Mouse (Mus musculus): ENCODE measurements at regions not wholly inside any gene's neighbourhood (a gene's known extent, or its start where the extent isn't known, plus 50 kb on each side); places are given as distances from the start of the nearest gene placed in this dataset.

DNA sequence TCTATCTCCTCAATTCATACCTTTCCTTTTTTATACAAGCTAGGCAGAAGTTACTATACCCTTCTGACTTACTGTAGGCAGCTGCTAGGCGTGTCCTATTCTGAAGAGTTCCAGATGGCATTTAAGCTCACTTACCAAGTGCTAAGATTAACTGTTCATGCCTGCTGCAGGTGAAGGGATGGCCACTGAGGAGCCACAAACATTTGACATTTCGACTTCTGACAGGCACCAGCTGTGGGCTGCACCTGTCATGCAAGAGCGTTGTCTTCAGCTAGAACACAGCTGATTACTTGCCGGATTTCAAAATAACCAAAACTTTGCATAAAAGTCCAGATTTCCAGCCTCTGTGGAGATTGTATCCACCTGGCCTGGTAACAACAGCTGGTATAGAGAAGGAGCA, 419.7 kb downstream of the Zfp619 start:
- Histone ChIP-seq H3K9me3 (ENCODE audit: control insufficient read depth, low read length) (no peaks in the 10 kb centered on the region), H3K4me3 (ENCODE audit: low read depth, low read length) (no peak overlapping the region), H3K27ac (ENCODE audit: low read depth, low read length) (no peak overlapping the region), H3K4me2 (ENCODE audit: low read depth, low read length, severe bottlenecking) (no peak overlapping the region), H3K36me3 (ENCODE audit: control insufficient read depth, insufficient read depth, low read length) (no peaks in the 10 kb centered on the region), H3K4me1 (replicated peaks; ENCODE audit: control insufficient read depth, insufficient read depth, low read length) (no peaks in the 10 kb centered on the region), H3K9ac (ENCODE audit: low read length) (no peak overlapping the region), H3K27me3 (ENCODE audit: control insufficient read depth, insufficient read depth, low read length) (no peaks in the 10 kb centered on the region)
- WGBS = 84% methylated on average over 4 of the region's 4 CpGs
- no peak for DNase-seq (ENCODE audit: low spot score)
- no peak for ATAC-seq (replicated peaks; ENCODE audit: low FRiP score)

DNA sequence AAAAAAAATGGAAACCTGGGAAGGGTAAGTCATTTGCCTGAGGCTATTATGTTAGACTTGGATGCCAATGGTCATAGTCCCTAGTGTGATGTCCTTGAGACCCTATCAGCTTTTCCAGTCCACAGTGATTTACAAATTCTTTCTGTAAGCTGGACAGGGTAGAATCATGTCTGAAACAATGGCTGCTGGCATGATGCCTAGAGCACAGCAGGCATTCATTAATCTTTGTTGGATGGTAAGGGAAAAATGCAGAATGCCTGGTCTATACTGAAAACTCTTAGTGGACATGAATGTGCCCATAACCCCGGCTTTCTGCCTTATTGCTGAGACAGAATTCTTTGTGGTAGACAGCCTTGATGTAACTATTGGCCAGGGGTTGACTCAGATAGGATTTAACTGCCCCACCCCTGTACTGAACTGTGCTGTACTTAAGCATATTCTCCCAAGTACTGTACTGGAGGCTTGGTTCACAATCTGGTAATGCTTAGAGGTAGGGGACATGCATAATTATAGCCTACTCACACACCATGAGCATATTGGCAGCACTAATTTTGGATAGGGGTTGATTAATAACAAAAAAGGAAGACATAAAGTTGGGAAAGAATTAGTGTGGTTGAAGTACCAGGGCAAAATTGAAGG, 424.8 kb downstream of the Zfp619 start:
- no peaks in the 10 kb centered on the region for H3K4me1 ChIP-seq (replicated peaks; ENCODE audit: control insufficient read depth, insufficient read depth, low read length)
- H3K4me3 ChIP-seq (ENCODE audit: low read depth, low read length) = no peak overlapping the region
- 54% methylated on average over 1 of the region's 1 CpGs for WGBS
- DNase-seq (ENCODE audit: low spot score) (no peak), ATAC-seq (replicated peaks; ENCODE audit: low FRiP score) (no peak)
- no peak overlapping the region for H3K27ac ChIP-seq (ENCODE audit: low read depth, low read length)
- H3K4me2 ChIP-seq (ENCODE audit: low read depth, low read length, severe bottlenecking) = no peak overlapping the region
- no peaks in the 10 kb centered on the region for H3K9me3 ChIP-seq (ENCODE audit: control insufficient read depth, low read length)
- no peaks in the 10 kb centered on the region for H3K27me3 ChIP-seq (ENCODE audit: control insufficient read depth, insufficient read depth, low read length)
- H3K36me3 ChIP-seq (ENCODE audit: control insufficient read depth, insufficient read depth, low read length) = no peaks in the 10 kb centered on the region
- H3K9ac ChIP-seq (ENCODE audit: low read length) = no peak overlapping the region

DNA sequence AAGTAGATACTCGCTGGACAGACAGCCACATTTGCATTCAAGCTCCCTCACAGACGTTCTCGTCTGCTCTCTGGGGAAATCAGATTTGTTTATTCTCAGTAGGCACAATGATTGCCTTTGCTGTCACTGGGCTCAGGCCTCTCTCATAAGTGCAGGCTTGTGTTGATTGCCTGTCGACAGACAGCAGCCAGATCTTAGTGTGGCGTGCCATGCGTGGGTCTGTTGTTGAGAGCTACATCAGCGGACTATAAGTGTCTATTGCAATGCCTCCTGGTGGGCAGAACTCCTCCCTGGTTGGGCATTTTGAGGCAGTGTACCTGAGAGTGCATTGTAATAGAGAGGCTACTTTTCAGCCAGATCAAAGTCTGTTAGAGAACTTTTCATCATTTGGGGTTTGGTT, 436.5 kb downstream of the Zfp619 start:
- Histone ChIP-seq H3K4me2 (ENCODE audit: low read depth, low read length, severe bottlenecking) (no peak overlapping the region), H3K4me1 (replicated peaks; ENCODE audit: control insufficient read depth, insufficient read depth, low read length) (no peaks in the 10 kb centered on the region), H3K27me3 (ENCODE audit: control insufficient read depth, insufficient read depth, low read length) (no peaks in the 10 kb centered on the region), H3K36me3 (ENCODE audit: control insufficient read depth, insufficient read depth, low read length) (no peaks in the 10 kb centered on the region), H3K9ac (ENCODE audit: low read length) (no peak overlapping the region), H3K4me3 (ENCODE audit: low read depth, low read length) (no peak overlapping the region), H3K27ac (ENCODE audit: low read depth, low read length) (no peak overlapping the region), H3K9me3 (ENCODE audit: control insufficient read depth, low read length) (no peaks in the 10 kb centered on the region)
- 77% methylated on average over 7 of the region's 7 CpGs for WGBS
- DNase-seq (ENCODE audit: low spot score) (no peak), ATAC-seq (replicated peaks; ENCODE audit: low FRiP score) (no peak)

DNA sequence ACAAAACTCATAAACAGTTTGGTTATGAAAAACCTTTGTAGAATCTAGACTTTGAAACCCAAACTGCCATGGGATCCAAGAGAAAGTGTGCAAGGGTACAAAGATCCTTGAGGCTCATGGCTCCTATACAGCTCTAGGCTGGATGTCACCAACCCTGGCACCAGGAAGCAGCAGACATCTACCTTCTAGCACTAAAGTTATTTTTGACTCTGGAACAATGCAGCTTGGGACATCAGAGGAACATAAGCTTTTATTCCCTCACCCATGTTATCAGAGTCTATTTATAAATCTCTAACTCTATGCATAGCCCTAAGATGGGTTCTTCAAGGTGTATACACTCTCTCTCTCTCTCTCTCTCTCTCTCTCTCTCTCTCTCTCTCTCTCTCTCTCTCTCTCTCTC, 437.4 kb downstream of the Zfp619 start:
- Histone ChIP-seq H3K4me2 (ENCODE audit: low read depth, low read length, severe bottlenecking) (no peak overlapping the region), H3K9me3 (ENCODE audit: control insufficient read depth, low read length) (no peaks in the 10 kb centered on the region), H3K4me1 (replicated peaks; ENCODE audit: control insufficient read depth, insufficient read depth, low read length) (no peaks in the 10 kb centered on the region), H3K4me3 (ENCODE audit: low read depth, low read length) (no peak overlapping the region), H3K27me3 (ENCODE audit: control insufficient read depth, insufficient read depth, low read length) (no peaks in the 10 kb centered on the region), H3K9ac (ENCODE audit: low read length) (no peak overlapping the region), H3K27ac (ENCODE audit: low read depth, low read length) (no peak overlapping the region), H3K36me3 (ENCODE audit: control insufficient read depth, insufficient read depth, low read length) (no peaks in the 10 kb centered on the region)
- DNase-seq (ENCODE audit: low spot score) = no peak
- ATAC-seq (replicated peaks; ENCODE audit: low FRiP score) = no peak

DNA sequence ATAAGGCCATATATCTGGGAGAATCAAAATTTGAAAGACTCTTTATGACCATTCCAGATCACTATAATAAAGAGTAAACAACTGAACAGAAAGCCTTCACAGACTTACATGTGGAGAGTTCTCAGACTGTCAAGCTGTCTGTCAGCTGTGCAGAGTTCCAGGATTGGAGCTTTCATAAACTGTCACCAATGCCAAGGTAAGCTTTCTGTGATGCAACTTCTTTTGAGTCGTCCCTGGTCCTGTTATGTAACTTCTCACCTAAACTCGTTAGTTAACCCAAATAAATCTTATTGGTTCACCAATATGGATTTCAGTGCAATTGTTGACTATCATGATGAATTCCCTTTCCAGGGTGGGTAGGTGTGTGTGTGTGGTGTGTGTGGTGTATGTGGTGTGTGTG, 460.6 kb downstream of the Zfp619 start:
- H3K4me1 ChIP-seq (replicated peaks; ENCODE audit: control insufficient read depth, insufficient read depth, low read length) = no peaks in the 10 kb centered on the region
- no peak overlapping the region for H3K27ac ChIP-seq (ENCODE audit: low read depth, low read length)
- no peaks in the 10 kb centered on the region for H3K27me3 ChIP-seq (ENCODE audit: control insufficient read depth, insufficient read depth, low read length)
- ATAC-seq (replicated peaks; ENCODE audit: low FRiP score) (no peak), DNase-seq (ENCODE audit: low spot score) (no peak)
- 79% methylated on average over 2 of the region's 2 CpGs for WGBS
- no peak overlapping the region for H3K4me2 ChIP-seq (ENCODE audit: low read depth, low read length, severe bottlenecking)
- H3K4me3 ChIP-seq (ENCODE audit: low read depth, low read length) = no peak overlapping the region
- no peaks in the 10 kb centered on the region for H3K9me3 ChIP-seq (ENCODE audit: control insufficient read depth, low read length)
- no peak overlapping the region for H3K9ac ChIP-seq (ENCODE audit: low read length)
- H3K36me3 ChIP-seq (ENCODE audit: control insufficient read depth, insufficient read depth, low read length) = no peaks in the 10 kb centered on the region

DNA sequence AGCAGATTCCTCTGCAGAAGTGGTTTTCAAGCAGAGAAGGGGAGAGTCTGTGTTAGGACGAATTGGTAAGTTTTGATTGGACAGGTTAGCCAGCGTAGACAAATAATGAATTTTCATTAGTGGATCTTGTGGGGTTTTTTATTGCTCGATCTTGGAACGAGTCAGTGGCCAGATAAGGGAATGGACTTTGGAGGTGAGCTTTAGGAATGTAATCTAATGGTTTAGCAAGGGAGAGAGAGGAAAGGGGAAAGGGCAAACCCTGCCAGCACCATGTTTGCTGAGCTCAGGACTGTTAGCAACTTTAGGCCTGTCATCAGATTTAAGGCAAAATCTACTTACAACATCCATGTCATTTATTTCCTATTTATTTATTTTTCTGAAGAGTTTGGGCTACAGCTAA, 464.1 kb downstream of the Zfp619 start:
- ATAC-seq (replicated peaks; ENCODE audit: low FRiP score) (no peak), DNase-seq (ENCODE audit: low spot score) (no peak)
- WGBS = 88% methylated on average over 4 of the region's 4 CpGs
- no peak overlapping the region for H3K4me2 ChIP-seq (ENCODE audit: low read depth, low read length, severe bottlenecking)
- no peaks in the 10 kb centered on the region for H3K9me3 ChIP-seq (ENCODE audit: control insufficient read depth, low read length)
- H3K36me3 ChIP-seq (ENCODE audit: control insufficient read depth, insufficient read depth, low read length) = no peaks in the 10 kb centered on the region
- no peak overlapping the region for H3K9ac ChIP-seq (ENCODE audit: low read length)
- H3K27me3 ChIP-seq (ENCODE audit: control insufficient read depth, insufficient read depth, low read length) = no peaks in the 10 kb centered on the region
- no peak overlapping the region for H3K27ac ChIP-seq (ENCODE audit: low read depth, low read length)
- no peaks in the 10 kb centered on the region for H3K4me1 ChIP-seq (replicated peaks; ENCODE audit: control insufficient read depth, insufficient read depth, low read length)
- H3K4me3 ChIP-seq (ENCODE audit: low read depth, low read length) = no peak overlapping the region

All from forebrain, embryonic 11.5 days (tissue).